Mouse (Mus musculus) liver, embryonic 14.5 days (tissue): Measurements from ENCODE around the gene 4931406P16Rik.

Source experiments
- CTCF ChIP-seq: IDR thresholded peaks from 2 replicates; pipeline ENCODE4 v1.5.1; 2016; ENCODE audit warnings: antibody characterized with exemption, low read depth, control low read depth
- EP300 ChIP-seq: IDR thresholded peaks from 2 replicates; pipeline ENCODE4 v1.6.1; 2016; ENCODE audit warnings: antibody characterized with exemption, low read depth

DNA sequence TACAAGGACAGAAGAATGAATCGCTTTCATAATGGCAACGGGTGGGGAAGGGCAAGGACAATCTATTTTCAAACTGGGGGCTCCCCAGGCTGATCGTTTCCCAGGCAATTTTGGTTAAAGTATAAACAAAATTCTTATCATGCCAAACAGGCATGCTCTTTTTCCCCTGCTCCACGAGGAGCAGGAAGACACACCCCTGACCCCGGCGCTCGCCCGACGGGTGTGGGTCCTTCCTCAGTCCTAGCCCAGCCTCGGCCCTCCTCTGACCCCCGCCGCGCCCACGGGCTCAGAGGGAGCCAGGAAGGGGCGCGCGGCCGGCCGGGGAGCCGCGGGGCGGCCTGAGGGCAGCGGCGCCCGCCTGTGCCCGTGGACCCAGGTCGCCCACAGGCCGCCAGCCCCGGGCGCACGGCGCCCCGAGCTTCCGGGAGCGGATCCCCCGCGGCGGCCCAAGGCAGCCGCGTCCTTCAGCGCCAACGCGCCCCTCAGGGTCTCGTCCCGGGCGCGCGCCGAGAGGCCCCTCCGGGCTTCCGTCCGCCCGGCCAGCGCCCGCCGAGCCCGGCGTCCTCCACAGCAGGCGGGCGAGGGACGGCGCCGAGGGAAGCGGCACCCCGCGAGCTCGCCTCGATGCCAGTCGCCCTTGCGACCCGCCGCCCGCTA is 437 bp downstream of the 4931406P16Rik start:
- peak; percentile 47; the same call in 1 of the 2 replicates for TF ChIP-seq EP300
- TF ChIP-seq CTCF = no peak
